Mouse (Mus musculus): ENCODE data around the gene Emilin2.

Emilin2 gene

GRCm38 (mm10) chr17:71227128-71227895 is 84.5 kb downstream of the Emilin2 start:
- DNase-seq = no peak

DNA sequence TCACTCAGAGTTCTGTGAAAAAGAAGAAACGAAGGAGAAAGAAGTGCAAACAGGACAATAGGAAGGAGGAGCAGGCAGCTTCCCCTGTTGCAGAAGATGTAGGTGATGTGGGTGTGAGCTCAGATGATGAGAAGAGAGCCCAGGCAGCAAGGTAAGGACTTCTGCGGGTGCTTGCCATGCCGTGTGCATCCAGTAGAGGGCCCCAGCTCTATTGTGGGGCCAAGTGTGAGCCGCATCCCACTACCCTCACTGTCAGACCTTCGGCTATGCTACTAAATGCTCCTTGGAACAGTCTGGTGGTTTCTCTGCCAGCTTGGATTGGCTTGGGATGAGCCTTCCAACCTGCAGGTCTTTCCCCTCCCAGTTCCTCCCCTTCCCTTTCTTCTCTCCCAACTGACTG is 86.7 kb downstream of the Emilin2 start:
- peak in 1 of 2 experiments; percentile 57 for DNase-seq

DNA sequence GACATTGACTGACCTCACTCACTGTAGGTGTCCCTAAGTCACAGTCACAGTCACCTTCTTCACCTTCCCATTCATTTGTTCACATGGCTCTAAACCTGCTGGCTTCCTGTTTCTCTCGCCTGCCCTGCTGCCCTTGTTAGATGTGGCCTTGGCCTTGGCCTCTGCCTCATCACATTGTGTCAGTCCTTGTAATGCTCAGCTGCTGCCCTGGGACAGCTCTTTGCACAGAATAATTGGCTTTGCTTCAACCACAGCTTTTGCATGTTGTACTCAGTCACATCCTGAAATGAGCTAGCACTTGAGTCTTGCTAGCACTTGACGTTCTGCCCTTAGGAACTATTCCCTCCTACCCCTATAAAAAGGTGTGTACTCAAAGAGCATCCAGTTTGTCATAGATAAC is 87.3 kb downstream of the Emilin2 start:
- no peak for DNase-seq

DNA sequence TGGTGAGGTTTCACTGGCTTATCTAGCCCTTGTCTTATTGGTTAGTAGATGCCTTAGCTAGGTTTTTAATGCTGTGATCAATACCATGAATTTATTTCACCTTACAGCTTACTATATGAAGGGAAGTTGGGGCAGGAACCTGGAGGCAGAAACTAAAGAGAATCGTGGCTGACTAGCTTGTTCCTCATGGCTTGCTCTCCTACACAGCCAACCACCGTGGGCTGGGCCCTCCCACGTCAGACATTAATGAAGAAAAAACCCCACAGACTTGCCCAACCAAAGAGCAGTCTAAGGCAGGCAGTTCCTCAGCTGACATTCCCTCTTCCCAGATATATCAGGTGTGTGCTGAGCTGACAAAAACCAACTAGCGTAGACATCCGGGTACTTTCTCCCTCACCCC is 88.1 kb downstream of the Emilin2 start:
- DNase-seq = no peak

- no peak for DNase-seq
These were observed 90.4 kb downstream of the Emilin2 start for GRCm38 (mm10) chr17:71221383-71221782.

DNA sequence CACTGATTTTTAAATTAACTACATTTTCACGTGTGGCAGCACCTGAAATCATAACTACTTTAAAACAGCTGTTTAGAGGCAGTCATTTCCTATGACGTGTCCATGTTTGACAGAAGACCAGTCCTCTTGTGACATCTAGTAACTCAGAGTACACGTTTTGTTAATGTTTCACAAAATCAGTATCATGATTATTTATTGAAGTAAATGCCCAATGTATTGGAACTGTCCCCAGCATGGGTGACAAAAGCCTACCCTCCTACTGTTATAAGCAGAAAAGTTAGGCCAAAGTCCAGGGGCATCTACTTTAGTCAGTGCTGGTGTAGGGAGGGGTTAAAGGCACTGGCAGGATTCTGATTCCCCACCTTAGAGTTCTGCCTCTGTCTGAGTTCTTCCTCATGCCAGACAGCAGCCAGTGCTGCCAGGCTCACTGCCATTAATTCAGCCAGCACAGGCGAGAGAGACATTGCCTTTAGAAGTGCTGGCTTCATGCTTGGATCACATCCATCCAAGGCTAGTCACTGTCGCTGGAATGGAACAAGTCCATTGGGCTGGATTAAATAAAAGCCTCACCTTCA is 94.6 kb downstream of the Emilin2 start:
- peak; percentile 47 to 65 for DNase-seq

- no peak for DNase-seq
These were observed 95.5 kb downstream of the Emilin2 start for GRCm38 (mm10) chr17:71216263-71216662.

GRCm38 (mm10) chr17:71215241-71215839 is 96.4 kb downstream of the Emilin2 start:
- DNase-seq = no peak

GRCm38 (mm10) chr17:71214514-71215240 is 97.1 kb downstream of the Emilin2 start:
- no peak for DNase-seq

DNA sequence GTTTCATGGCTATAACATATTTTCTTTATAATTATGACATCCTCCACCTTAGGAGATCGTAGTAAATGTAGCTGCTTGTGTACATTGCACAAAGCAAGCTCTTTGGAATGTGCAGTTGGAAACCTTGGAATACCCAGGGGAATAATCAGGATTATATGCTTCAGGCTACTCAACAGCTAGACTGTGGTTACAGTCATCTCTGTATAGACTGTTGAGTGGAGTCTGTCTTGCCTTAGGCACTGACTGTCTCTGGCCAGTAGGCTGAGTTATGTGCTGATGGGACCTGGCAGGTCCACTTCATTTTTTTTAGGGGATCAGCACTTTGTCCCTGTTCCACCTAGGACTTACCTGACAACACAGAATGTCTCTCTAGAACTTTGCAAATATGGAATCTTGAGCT is 98.1 kb downstream of the Emilin2 start:
- no peak for DNase-seq

GRCm38 (mm10) chr17:71211962-71212646 is 99.7 kb downstream of the Emilin2 start:
- no peak for DNase-seq

DNA sequence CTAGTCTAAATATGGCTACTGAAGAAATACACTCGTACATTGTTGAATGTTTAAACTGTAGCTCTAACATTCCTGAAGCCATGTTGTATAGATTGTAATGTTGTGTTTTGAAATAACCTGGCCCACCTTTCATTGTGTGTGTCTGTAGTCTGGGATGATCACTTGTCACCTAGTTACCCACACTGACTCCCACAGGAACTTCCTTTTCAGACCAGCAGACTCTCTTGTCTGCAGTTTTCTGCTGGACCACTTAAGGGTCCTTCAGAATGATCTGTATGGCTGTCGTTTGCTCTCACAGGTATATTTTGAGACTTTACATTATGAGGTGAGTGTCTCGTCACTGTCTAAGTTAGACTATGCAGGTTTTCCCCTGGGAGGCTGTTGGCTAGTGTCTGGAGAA is 101.8 kb downstream of the Emilin2 start:
- no peak for DNase-seq

DNA sequence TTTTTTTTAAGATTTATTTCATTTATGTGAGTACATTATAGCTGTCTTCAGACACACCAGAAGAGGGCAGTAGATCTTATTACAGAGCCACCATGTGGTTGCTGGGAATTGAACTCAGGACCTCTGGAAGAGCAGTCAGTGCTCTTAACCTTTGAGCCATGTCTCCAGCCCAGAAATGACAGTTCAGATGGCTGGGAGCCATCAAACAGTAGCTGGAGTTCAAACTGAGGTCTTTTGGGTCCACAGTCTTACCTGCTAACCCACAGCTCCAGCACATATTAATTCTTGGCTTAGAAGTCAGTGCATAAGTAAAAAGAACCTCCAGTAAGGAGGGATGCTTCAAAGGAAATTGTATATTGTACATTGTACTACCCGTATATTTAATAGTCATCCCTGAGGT is 102.9 kb downstream of the Emilin2 start:
- peak in 1 of 2 experiments; percentile 37 for DNase-seq

DNA sequence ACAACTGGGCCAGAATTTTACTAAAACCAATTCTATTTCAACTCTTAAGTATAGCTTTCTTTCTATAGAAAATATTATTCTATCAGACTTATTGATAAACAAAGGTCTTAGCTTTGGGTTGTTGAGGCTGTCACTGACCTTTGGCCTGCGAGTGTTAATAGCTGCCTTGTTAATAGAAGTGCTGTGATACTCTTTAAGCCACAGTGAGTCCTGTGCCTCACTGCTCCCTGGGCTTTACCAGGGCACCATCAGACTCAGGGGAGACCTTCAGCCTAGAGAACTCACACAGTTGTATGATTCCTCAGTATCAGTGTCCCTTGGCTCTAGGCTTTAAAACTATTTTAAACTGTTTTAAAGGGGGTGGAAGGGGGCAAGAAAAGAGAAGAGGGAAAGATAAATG is 103.4 kb downstream of the Emilin2 start:
- no peak for DNase-seq

DNA sequence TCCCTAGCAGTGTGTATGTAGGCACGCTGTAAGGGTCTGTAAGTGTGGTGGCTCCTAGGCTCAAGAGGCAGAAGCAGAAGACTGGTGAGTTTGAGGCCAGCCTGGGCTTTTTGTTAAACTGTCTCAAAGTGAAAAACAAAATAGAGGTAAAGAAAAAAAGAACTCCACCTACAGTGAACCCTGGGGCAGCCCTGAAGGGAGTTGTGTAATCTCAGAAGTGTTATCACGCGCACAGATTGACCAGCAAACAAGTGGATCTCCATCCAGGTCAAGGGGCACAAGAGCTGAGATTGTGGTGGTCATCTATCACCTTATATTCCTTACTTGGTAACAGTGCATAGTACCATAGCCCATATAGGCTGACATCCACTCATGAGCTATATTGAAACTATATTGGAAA is 104.5 kb downstream of the Emilin2 start:
- peak in 1 of 2 experiments; percentile 64 for DNase-seq

DNA sequence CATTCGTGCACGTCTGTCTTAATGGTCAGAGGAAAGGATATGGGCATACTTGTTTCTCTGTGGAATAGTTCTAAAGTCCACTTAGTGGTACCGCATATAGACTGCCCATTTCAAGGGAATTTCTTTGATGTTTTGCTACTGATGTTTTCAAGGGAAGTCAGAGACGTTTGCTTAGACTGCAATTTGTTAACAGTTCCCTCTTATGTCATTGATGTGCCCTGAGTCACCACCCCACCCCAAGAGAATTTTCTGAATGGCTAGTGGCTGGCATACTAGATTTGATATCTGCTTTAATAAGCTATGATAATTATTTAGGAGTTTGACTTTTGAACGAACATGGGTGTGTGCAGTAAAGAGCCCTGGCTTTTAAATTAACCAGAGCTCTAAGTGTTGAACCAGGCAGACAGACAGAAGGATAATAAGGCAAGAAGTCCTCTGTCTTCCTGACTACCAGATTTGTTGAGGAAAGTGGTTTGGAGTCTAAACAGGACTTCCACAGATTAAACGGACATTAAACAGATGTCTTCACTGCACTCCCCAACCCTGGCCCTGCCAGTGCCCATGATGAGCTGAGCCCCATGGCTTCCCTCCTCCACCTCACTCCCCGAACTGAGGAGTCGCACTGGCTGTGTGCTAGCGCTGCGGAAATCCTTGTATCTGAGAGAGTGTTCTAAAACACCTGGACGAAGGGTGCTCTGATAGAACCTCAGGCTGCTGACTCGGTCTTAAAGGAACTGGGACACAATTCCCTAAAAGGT is 105.5 kb downstream of the Emilin2 start:
- DNase-seq = no peak

DNA sequence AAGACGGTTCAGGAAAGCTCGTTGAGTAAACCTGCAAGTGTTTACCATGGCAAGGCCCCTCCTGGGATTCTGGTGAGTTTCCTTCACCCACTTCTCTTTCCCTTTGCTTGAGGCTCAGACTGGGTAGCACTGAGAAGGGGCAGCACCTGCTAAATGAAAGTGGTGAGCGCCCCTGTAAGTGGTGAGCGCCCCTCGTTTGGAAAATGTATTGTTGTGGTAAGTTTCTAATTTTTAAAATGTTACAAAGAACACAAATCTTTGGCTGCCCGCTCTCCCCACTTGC is 107.0 kb downstream of the Emilin2 start:
- DNase-seq = no peak

DNA sequence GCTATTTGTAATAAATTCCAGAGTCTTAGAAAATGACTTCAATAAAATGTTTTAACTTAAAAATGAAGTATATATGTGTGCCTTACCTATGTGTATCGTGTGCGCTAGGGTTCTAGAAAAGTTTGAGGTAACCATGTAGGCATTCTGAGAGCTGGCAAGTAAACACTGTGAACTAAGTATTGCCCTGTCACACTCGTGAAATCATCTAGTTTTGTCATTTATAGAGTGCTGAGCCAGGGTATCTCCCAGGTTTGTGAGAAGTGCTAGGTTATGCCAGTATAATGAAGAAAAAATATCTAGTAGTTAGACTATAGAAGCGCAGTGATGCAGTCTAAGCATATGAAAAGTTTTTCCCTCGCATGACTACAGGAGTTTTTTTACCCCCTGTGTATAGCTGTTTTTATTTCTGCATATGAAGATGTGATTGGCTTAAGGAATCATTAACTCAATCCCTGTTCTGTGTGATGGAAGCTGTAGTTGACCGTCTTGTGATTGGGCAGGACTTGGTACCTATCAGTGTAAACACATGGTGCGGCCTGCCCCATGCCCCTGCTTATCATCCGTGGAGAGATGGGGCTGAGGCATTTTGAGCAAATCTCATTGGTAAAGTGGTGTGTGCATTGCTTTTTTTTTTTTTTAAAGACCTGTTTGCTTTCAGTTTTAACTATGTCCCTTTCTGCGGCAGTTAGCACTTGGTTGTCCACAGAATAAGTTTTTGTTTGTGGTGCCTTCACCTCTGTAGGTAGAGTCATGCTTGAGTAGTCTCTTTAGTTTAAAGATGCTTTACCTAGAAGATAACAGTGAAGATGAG is 107.6 kb downstream of the Emilin2 start:
- no peak for DNase-seq
